Mouse (Mus musculus) kidney, adult 18-20 months (tissue): ENCODE data around the gene 4931429L15Rik.

ENCODE experiments used
- DNase-seq: peaks from one replicate; pipeline ENCODE4 v3.0.0; 2021

The 4931429L15Rik gene

GRCm38 (mm10) chr9:46256658-46257385, 63.0 kb downstream of the 4931429L15Rik start:
- DNase-seq: no peak

- DNase-seq: no peak
These were observed 63.6 kb downstream of the 4931429L15Rik start for GRCm38 (mm10) chr9:46256177-46256576.
